Mouse (Mus musculus) hindbrain, embryonic 13.5 days (tissue): ENCODE results near the gene Cabp4. TPM values are rescaled to one million over a fixed set of nuclear protein-coding genes. Genes with fewer than 3 reads are reported as not detected.

ENCODE experiments used
- ATAC-seq: fragments of 200-750 bp; cut with Nextera tagmentation; 2 replicates; pipeline ENCODE4 v1.8.0; 2017; ENCODE audit warnings: moderate TSS enrichment; ENCODE audit not compliant: low FRiP score
- H3K27ac ChIP-seq: fragments of 300-500 bp; sonication (generic); 2 replicates; pipeline ENCODE4 v1.5.1; 2015; ENCODE audit warnings: inconsistent platforms, mild to moderate bottlenecking, moderate library complexity
- H3K27me3 ChIP-seq: fragments of 300-500 bp; sonication (generic); 2 replicates; pipeline ENCODE4 v1.6.1; 2015; ENCODE audit warnings: mild to moderate bottlenecking, inconsistent platforms
- H3K36me3 ChIP-seq: fragments of 300-500 bp; sonication (generic); 2 replicates; pipeline ENCODE4 v1.6.1; 2015; ENCODE audit warnings: mild to moderate bottlenecking, inconsistent platforms
- H3K4me1 ChIP-seq: fragments of 300-500 bp; sonication (generic); replicated peaks from 2 replicates; pipeline ENCODE4 v1.6.1; 2015; ENCODE audit warnings: inconsistent platforms
- H3K4me2 ChIP-seq: fragments of 300-500 bp; sonication (generic); 2 replicates; pipeline ENCODE4 v1.6.1; 2015; ENCODE audit warnings: inconsistent platforms, mild to moderate bottlenecking, moderate library complexity
- H3K4me3 ChIP-seq: fragments of 300-500 bp; sonication (generic); 2 replicates; pipeline ENCODE4 v1.5.1; 2015; ENCODE audit warnings: mild to moderate bottlenecking, inconsistent platforms
- H3K9ac ChIP-seq: fragments of 300-500 bp; sonication (generic); 2 replicates; pipeline ENCODE4 v1.6.1; 2015; ENCODE audit warnings: mild to moderate bottlenecking, inconsistent platforms
- H3K9me3 ChIP-seq: fragments of 300-500 bp; sonication (generic); 2 replicates; pipeline ENCODE4 v1.6.1; 2016; ENCODE audit warnings: inconsistent platforms
- WGBS: fragments of 180-500 bp; shearing (Covaris S2); methylation state at CpG from one replicate; pipeline ENCODE4 v1.1.7; 2015; 5-methylcytosine and 5-hydroxymethylcytosine counted together
- polyA plus RNA-seq: library from polyadenylated mRNA; unstranded; fragments of >200 nt; fragmentation: Nextera tagmentation; extraction: Ambion mirVana; gene quantifications from 2 replicates; pipeline ENCODE4 v1.2.1, GENCODE M21; 2015

Cabp4 gene
- polyA plus RNA-seq, 1 experiment from 2014 or later, result 0.29 TPM

DNA sequence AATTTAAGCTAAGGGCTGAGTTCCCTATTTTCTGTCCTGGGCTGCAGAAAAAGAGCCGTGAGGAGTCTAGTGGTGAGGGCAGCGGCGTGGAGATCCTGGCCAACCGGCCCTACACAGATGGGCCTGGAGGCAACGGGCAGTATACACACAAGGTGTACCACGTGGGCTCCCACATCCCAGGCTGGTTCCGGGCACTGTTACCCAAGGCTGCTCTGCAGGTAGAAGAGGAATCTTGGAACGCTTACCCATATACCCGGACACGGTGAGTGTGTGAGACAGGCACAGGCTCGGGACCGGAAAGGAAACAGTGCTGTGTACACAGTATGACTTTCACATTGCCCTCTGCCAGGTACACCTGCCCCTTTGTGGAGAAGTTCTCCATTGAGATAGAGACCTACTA lies 41.2 kb downstream of the Cabp4 start:
- H3K9ac ChIP-seq, result no peak overlapping the region
- no peak overlapping the region for H3K4me3 ChIP-seq
- H3K36me3 ChIP-seq, result peaks cover 26% of the 10 kb centered on the region
- WGBS, result 90% methylated on average over 12 of the region's 12 CpGs
- no peak overlapping the region for H3K27ac ChIP-seq
- ATAC-seq, result no peak
- no peak overlapping the region for H3K4me2 ChIP-seq
- H3K27me3 ChIP-seq, result peaks cover 32% of the 10 kb centered on the region
- H3K4me1 ChIP-seq, result peaks cover 61% of the 10 kb centered on the region
- H3K9me3 ChIP-seq, result no peaks in the 10 kb centered on the region

DNA sequence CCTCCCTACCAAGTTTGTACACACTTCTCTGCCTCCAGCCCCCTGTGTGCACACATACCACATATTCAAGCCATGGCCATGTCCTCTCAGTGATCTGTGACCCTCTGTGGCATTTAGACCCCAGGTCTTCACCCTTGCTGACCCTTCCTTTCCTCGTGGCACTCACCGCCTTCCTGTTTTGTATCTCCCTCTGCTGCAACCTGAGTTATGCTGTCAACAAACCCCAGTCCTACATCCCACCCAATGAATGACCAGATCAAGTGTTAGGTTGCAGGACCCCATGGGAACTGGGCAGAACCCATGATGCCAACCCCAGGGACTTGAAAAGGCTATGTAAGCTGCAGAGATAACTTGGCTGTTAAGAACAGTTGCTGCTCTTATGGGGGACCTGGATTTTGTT lies 41.8 kb downstream of the Cabp4 start:
- peak overlapping the region; percentile 83 for H3K9ac ChIP-seq
- 85% methylated on average over 2 of the region's 2 CpGs for WGBS
- H3K4me2 ChIP-seq, result peak overlapping the region; percentile 69
- H3K4me3 ChIP-seq, result peak overlapping the region; percentile 53
- peaks cover 32% of the 10 kb centered on the region for H3K27me3 ChIP-seq
- ATAC-seq, result no peak
- peaks cover 23% of the 10 kb centered on the region for H3K36me3 ChIP-seq
- no peaks in the 10 kb centered on the region for H3K9me3 ChIP-seq
- peaks cover 66% of the 10 kb centered on the region for H3K4me1 ChIP-seq
- H3K27ac ChIP-seq, result no peak overlapping the region

- no peak for ATAC-seq
- Histone ChIP-seq H3K4me3 (peak overlapping the region; percentile 53), H3K4me2 (peak overlapping the region; percentile 69), H3K9ac (peak overlapping the region; percentile 83), H3K27ac (peak overlapping the region; percentile 69), H3K4me1 (peaks cover 66% of the 10 kb centered on the region), H3K9me3 (no peaks in the 10 kb centered on the region), H3K36me3 (peaks cover 17% of the 10 kb centered on the region), H3K27me3 (peaks cover 32% of the 10 kb centered on the region)
- 59% methylated on average over 6 of the region's 6 CpGs for WGBS
Measured at GRCm38 (mm10) chr19:4101466-4101865, 42.4 kb downstream of the Cabp4 start.

- Histone ChIP-seq H3K4me1 (peaks cover 73% of the 10 kb centered on the region), H3K27ac (peak overlapping the region; percentile 69), H3K36me3 (peaks cover 14% of the 10 kb centered on the region), H3K9ac (peak overlapping the region; percentile 83), H3K27me3 (peaks cover 32% of the 10 kb centered on the region), H3K9me3 (no peaks in the 10 kb centered on the region), H3K4me3 (peak overlapping the region; percentile 53), H3K4me2 (peak overlapping the region; percentile 69)
- ATAC-seq, result 0 out of 2 replicates have a peak, but pooled peaks have one; percentile 7
- under 1% methylated on average over 51 of the region's 52 CpGs for WGBS
Measured at GRCm38 (mm10) chr19:4100718-4101261, 43.0 kb downstream of the Cabp4 start.

- Histone ChIP-seq H3K9me3 (no peaks in the 10 kb centered on the region), H3K27me3 (peaks cover 32% of the 10 kb centered on the region), H3K27ac (peak within 1 kb of the TSS; percentile 69), H3K4me2 (peak within 1 kb of the TSS; percentile 69), H3K36me3 (peaks cover 8% of the 10 kb centered on the region), H3K9ac (peak within 1 kb of the TSS; percentile 83), H3K4me3 (peak within 1 kb of the TSS; percentile 53), H3K4me1 (peaks cover 73% of the 10 kb centered on the region)
- ATAC-seq, result no peak
- WGBS, result 1% methylated on average over 53 of the region's 53 CpGs
Measured at GRCm38 (mm10) chr19:4099837-4100717, 43.8 kb downstream of the Cabp4 start, which contains the start of gene Pitpnm1. Gene Pitpnm1 (plus strand): TSS chr19:4099998.

DNA sequence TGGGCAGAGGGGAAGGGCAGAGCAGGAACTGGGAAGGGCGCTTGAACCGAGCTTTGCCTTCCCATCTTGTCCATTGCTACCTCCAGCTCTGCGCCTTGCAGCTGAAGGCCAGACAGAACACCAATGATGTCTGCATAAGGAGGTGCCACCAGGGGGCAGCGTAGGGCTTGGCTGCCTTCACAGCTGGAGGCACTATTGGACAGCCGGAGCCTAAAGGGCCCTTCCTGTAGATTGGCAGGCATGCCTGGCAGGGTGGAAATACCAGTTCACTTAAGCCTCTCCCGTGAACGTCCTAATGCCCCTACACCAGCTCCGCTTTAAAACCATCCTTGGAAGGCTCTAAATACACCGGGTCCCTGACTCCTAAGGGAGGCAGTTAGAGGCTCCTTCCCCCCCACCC lies 44.8 kb downstream of the Cabp4 start:
- Histone ChIP-seq H3K4me3 (no peak overlapping the region; the same call in 1 of the 2 replicates), H3K4me1 (peaks cover 67% of the 10 kb centered on the region), H3K9ac (0 out of 2 replicates have a peak overlapping the region, but pooled peaks have one; percentile 83), H3K27me3 (peaks cover 32% of the 10 kb centered on the region), H3K27ac (peak overlapping the region; percentile 12; the same call in 1 of the 2 replicates), H3K36me3 (peaks cover 4% of the 10 kb centered on the region), H3K4me2 (peak overlapping the region; percentile 69), H3K9me3 (no peaks in the 10 kb centered on the region)
- no peak for ATAC-seq
- 12% methylated on average over 9 of the region's 9 CpGs for WGBS

- Histone ChIP-seq H3K4me1 (peaks cover 67% of the 10 kb centered on the region), H3K9me3 (no peaks in the 10 kb centered on the region), H3K27ac (peak overlapping the region; percentile 12; the same call in 1 of the 2 replicates), H3K27me3 (peaks cover 31% of the 10 kb centered on the region), H3K4me2 (peak overlapping the region; percentile 63; the same call in 1 of the 2 replicates), H3K36me3 (peaks cover 3% of the 10 kb centered on the region), H3K9ac (0 out of 2 replicates have a peak overlapping the region, but pooled peaks have one; percentile 35), H3K4me3 (0 out of 2 replicates have a peak overlapping the region, but pooled peaks have one; percentile 56)
- WGBS, result 91% methylated on average over 13 of the region's 13 CpGs
- no peak for ATAC-seq
Measured at GRCm38 (mm10) chr19:4098426-4098825, 45.4 kb downstream of the Cabp4 start.

- 2% methylated on average over 21 of the region's 21 CpGs for WGBS
- peak; percentile 10 for ATAC-seq
Measured at GRCm38 (mm10) chr19:4097441-4097825, 46.4 kb downstream of the Cabp4 start.

GRCm38 (mm10) chr19:4096642-4097440 lies 47.0 kb downstream of the Cabp4 start, which contains the start of gene Cdk2ap2:
Gene Cdk2ap2 (plus strand): TSS chr19:4097182.
- ATAC-seq, result peak; percentile 93
- H3K4me2 ChIP-seq, result peak within 1 kb of the TSS; percentile 63
- WGBS, result under 1% methylated on average over 65 of the region's 65 CpGs
- no peaks in the 10 kb centered on the region for H3K9me3 ChIP-seq
- H3K36me3 ChIP-seq, result no peaks in the 10 kb centered on the region
- peaks cover 15% of the 10 kb centered on the region for H3K27me3 ChIP-seq
- H3K27ac ChIP-seq, result peak within 1 kb of the TSS; percentile 93
- peak within 1 kb of the TSS; percentile 69 for H3K9ac ChIP-seq
- peak within 1 kb of the TSS; percentile 56 for H3K4me3 ChIP-seq
- H3K4me1 ChIP-seq, result peaks cover 54% of the 10 kb centered on the region

More at GRCm38 (mm10) chr19:4097441-4097825, 46.4 kb downstream of the Cabp4 start:
- Histone ChIP-seq H3K9me3 (no peaks in the 10 kb centered on the region), H3K4me1 (peaks cover 60% of the 10 kb centered on the region), H3K9ac (peak overlapping the region; percentile 69), H3K36me3 (no peaks in the 10 kb centered on the region), H3K4me2 (peak overlapping the region; percentile 63), H3K27me3 (peaks cover 21% of the 10 kb centered on the region), H3K27ac (peak overlapping the region; percentile 74), H3K4me3 (peak overlapping the region; percentile 56)

DNA sequence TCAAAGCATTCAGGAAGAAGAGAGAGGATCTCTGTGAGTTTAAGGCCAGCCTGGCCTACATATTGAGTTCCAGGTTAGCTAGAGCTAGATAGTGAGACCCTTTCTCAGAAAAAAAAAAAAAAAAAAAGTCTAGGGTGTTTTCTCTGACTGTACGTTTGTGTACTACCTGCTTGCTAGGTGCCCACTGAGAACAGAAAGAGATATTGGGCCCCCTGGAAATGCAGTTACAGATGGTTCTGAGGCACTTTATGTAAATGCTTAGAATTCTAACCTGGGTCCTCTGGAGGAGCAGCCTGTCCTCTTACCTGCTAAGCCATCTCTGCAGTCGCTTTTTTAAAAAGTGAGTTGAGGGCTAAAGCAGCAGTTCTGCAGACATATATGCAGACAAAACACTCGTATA lies 48.0 kb downstream of the Cabp4 start:
- no peaks in the 10 kb centered on the region for H3K36me3 ChIP-seq
- H3K4me3 ChIP-seq, result no peak overlapping the region
- peaks cover 44% of the 10 kb centered on the region for H3K4me1 ChIP-seq
- no peak for ATAC-seq
- 74% methylated on average over 3 of the region's 3 CpGs for WGBS
- H3K4me2 ChIP-seq, result peak overlapping the region; percentile 63
- no peaks in the 10 kb centered on the region for H3K9me3 ChIP-seq
- H3K9ac ChIP-seq, result no peak overlapping the region
- H3K27me3 ChIP-seq, result peaks cover 10% of the 10 kb centered on the region; the same call in 1 of the 2 replicates
- no peak overlapping the region for H3K27ac ChIP-seq

DNA sequence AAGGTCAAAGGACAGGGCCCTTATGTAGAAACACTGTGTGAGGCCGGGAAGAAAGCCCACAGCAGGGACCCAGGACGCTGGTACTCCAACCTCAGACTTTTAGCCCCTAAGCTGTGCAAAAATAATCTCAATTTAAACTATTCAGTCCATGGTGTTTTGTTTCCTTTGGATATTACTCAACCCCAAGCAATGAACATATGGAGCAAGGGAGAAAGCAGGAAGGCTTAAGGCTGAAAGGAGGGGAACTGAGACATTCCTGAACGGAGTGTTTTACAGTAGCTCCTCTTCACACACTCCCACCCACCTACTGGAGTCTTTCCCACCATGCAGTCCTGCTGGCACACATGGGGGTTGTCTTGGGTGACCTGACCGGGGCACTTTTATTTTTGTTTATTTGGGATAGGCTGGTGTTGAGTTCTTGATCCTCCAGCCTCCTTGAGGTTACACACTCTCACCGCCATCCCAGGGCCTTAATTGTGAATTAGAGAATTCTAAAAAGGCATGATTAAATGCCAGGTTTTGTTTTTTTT lies 49.0 kb downstream of the Cabp4 start:
- Histone ChIP-seq H3K9me3 (no peaks in the 10 kb centered on the region), H3K9ac (no peak overlapping the region), H3K4me3 (no peak overlapping the region), H3K4me1 (peaks cover 34% of the 10 kb centered on the region), H3K36me3 (no peaks in the 10 kb centered on the region), H3K27ac (no peak overlapping the region), H3K27me3 (peaks cover 6% of the 10 kb centered on the region; the same call in 1 of the 2 replicates), H3K4me2 (no peak overlapping the region)
- WGBS, result 82% methylated on average over 5 of the region's 5 CpGs
- no peak for ATAC-seq
